Mouse (Mus musculus) ES-Bruce4 (cell line): ENCODE data around the gene Gtpbp1.

Experiments
- CTCF ChIP-seq: IDR thresholded peaks from one replicate; pipeline ENCODE4 v1.8.1; 2011; ENCODE audit warnings: low read depth, low read length
- EP300 ChIP-seq: IDR thresholded peaks from 2 replicates; pipeline ENCODE4 v1.6.1; 2011; ENCODE audit warnings: low read depth, low read length; ENCODE audit not compliant: insufficient read depth
- POLR2A ChIP-seq: IDR thresholded peaks from one replicate; pipeline ENCODE4 v1.8.1; 2011; ENCODE audit warnings: low read length; ENCODE audit not compliant: insufficient read depth

DNA sequence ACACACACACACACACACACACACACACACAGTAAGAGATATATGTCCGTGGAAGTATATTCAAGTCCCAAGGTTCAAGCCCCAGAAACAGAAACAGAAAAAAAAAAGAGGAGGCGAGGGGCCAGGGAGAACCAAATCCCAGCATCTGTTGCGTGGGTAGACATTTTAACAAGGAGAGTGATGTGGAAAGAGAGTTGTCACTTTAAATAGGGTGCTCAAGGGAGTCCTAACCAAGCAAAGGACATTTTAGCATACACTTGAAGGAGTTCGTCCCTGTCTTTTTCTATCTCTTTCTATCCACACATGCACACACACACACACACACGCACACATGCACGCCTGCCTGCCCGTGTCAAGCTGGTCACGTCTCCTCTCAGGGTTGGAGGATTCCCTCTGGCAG is 26.0 kb upstream of the Gtpbp1 start:
- TF ChIP-seq POLR2A (no peak), CTCF (no peak), EP300 (no peak)
